Mouse (Mus musculus) 416B (cell line): Measurements from ENCODE around the gene Khdc4.

Experiments used
- DNase-seq: peaks from one replicate; pipeline ENCODE4 v3.0.0; 2011; ENCODE audit warnings: low read depth

The Khdc4 gene

DNA sequence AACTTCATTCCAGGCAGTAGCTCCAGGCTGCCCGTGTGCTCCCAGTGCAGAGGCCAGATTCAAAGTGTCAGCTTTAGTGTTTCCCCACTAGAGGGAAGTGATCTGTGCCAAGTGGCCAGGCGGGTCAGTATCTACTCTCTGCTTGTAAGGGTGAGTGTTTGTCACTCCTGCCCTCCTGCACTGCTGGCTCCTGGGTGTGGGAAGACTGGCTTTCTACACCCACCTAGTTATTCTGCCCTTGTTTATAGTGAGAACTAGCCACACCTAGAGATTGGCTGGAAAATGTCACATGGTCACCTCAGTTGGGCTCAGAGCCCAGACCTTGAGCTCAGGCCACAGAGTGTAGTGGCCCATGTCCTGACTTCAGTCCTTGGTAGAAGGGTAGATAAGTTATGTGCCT lies 33.5 kb downstream of the Khdc4 start:
- DNase-seq, result peak; percentile 54

DNA sequence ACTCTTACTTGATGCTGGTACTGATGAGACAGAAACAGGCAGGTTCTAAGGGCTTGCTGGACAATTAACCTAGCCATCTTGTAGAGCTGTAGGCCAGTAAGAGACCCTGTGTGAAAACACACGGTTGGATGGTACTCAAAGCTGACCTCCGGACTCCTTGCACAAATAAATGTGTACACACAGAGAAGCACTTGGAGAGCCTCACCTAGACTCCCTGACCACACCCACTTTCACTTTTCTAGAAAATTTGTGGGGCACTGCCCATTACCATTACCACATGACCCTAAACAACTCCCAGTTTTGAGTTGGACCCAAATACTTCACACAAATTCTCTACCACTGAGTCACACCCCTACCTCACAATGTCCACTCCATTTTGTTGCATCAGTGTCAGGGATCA lies 51.0 kb downstream of the Khdc4 start:
- DNase-seq, result no peak

- DNase-seq, result peak; percentile 85
Measured at GRCm38 (mm10) chr3:88738641-88739040, 53.0 kb downstream of the Khdc4 start.

GRCm38 (mm10) chr3:88740147-88740546 lies 54.5 kb downstream of the Khdc4 start:
- peak; percentile 32 for DNase-seq

DNA sequence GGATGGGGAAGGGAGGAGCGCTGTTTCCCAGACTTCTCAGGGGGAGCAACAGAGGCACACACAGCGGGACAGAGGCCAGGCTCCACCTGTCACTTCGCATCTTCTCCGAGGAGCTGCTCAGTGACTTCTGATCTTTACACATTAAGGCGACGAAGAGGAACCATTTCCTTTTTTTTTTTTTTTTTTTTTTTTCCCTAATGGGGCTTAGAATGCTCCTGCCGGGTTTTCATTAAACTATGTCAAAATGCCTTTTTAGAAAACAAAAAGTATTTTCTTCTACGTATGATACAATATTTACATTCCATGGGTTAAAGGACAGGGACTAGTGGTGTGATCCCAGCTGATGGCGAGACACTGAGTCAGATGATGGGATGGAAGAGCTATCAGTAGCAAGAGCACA lies 59.9 kb downstream of the Khdc4 start:
- DNase-seq, result no peak

DNA sequence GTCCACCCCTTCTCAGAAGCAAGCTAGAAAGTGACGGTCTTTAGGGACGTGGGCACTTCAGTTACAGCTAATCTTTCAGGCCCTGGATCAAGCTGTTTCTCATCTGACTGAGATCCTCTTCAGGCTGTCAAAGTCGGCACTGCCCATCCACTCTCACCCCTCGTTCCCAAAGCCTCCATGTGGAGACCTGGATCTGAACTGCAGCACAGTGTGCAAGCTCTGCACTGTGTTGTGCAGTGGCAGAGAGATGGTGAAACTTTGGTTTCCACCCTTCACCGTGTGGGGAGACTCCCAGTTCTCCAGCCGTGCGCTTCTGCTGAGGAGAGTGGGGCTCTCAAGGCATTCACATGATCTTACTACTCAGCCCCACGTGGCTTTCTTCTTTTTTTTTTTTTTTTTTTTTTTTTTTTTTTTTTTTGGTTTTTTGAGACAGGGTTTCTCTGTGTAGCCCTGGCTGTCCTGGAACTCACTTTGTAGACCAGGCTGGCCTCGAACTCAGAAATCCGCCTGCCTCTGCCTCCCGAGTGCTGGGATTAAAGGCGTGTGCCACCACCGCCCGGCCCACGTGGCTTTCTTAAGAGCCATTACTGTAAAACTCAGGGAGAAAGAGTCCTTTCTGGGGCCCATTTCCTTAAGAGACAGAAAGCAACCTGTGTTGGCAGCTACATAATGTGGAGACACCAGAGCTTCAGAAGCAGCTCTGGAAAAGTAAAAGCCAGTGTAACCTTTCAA lies 60.7 kb downstream of the Khdc4 start:
- DNase-seq, result no peak

DNA sequence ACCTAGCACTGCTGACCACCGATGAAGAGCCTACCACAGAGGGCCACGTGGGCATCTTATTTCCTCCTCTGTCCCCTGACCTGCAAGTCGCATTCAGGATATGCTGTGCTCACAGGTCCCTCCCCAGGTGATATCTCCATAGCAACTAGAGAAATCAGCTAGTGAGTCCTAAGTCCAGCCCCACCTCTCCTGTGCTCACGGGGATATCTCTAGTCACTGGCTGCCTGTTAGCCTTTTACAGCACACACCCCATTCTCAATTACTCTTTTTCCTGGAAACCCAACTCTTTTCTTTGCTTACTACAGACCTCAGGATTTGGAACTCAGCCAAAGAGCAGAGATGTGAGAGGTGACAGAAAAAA lies 61.2 kb downstream of the Khdc4 start:
- peak; percentile 8 for DNase-seq

- DNase-seq, result peak; percentile 89
Measured at GRCm38 (mm10) chr3:88754283-88754682, 68.7 kb downstream of the Khdc4 start.

GRCm38 (mm10) chr3:88755541-88755940 lies 69.9 kb downstream of the Khdc4 start:
- DNase-seq, result no peak

GRCm38 (mm10) chr3:88756276-88756675 lies 70.7 kb downstream of the Khdc4 start:
- DNase-seq, result no peak

- peak; percentile 18 for DNase-seq
Measured at GRCm38 (mm10) chr3:88758045-88758500, 72.5 kb downstream of the Khdc4 start.

DNA sequence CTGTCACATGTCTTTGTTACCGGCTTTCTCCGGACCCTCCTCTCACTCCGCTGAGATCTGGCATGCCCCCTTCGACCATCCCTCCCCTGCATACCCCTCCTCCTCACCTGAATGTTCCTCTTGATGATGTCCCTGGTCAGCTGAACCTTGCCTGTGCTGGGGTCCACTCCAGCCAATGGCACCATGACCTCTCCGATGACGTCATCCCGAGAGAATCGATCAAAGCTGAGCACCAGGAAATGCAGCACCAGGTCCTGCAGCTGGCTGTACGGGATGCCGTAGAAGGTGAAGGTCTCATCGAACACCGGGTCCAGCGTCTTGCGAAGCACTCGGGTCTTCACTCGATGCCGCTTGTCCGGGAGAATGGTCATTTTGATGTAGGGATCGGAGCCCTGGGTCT lies 76.0 kb downstream of the Khdc4 start:
- no peak for DNase-seq

DNA sequence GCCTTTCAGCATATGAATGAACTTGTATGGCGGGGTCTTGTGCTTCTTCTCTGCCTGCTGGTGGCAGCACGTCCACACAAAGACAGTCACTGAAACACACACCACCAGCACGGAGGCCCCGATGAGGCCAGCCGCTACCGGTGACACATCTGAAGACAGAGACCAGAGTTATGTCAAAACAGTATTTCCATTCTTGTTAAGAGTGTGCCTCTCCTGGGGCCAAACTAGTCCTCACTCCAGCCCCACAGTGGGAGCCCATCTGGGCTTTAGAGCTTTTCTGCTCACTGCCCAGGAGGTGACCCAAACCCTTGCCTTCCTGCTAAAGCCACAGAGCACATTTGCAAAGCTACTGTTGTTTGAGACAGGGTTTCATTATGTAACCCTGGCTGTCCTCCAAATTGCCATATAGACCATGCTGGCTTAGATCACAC lies 76.8 kb downstream of the Khdc4 start:
- peak; percentile 64 for DNase-seq
